Mouse (Mus musculus): ENCODE data around the gene Thoc7. TPM values are rescaled to one million over a fixed set of nuclear protein-coding genes. Genes with fewer than 3 reads are reported as not detected.

Gene Thoc7
- 65.7 TPM for total RNA-seq (2023)

DNA sequence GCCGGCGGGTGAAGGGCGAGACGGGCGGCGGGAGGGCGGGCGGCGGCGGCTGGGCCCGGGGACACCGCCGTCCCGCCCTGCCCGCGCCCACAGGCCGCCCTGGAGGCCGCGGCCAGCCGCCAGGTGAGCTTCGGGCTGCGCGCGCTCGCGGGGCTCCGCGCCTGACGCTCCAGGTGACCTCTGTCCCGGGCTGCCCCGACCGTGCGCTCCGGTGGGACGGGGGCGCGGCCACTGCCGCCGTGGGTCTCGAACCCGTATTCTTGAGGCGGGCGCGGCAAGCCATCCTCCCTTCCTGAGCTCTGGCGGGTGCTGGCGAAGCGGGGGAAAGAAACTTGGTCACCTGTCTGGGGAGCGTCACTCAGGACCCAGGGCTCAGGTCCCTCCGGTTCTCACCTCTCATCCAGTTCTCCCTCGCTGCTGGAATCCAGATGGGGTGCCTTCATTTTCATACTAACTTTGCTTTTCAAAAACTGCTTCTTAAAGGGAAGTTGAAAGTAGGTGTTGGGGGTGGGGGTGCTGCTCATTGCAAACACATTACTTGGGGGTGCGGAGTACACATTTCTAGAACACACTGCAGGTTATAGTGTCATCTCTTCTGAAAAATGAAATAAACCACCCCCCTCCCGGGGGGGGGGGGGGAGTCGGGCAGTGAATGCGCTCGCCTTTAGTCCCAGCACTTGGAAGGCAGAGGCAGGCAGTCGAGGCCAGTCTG lies at the start of gene Thoc7, which contains the start of gene Atxn7:
Gene Thoc7 (minus strand): TSS at position 452 of the 712 bp plus-strand sequence.
Gene Atxn7 (plus strand): TSS at position 40 of the 712 bp plus-strand sequence.

DNA sequence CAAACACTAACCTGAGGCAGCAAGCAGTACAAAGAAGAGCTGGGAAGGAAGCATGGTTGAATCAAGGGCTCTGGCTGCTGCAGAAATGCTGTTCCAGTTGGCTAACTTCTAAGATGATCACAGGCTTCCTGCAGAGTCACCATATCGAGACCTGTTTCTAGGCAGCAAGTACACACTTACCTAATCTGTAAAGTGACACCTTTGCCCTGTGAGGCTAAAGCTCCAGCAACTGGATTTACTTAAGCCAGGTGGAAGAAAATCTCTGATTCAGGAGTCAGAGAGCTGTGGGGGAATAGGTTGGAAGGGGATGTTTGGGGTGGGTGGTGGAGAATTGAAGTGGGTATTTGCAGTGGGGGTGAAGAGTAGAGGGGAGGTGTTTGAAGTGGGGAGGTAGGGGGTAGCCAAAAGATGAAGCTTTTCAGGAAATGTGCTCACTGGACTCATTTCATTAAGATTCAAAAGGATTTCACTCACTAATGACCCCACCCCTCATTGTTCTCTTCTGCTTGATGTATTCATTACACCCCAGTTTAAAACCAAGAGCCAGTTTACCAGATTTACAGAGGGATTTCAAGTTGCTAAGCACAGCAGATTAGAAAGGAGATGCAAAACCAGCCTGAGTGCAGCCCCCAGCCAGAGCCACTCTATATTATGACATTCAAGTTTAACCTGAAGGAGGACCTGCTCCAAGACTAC lies 47.1 kb downstream of the Thoc7 start, which contains the start of gene Gm281:
Gene Gm281 (minus strand): TSS at position 92 of the 696 bp plus-strand sequence.

Other genes starting within 250 kb of the Thoc7 start
- not detected for gene Gm281, start 47.4 kb downstream of the Thoc7 start, total RNA-seq (2023)
- gene Atxn7, start 412 bp downstream of the Thoc7 start, total RNA-seq (2023): 92.2 TPM
- gene Psmd6, start 159.1 kb upstream of the Thoc7 start, total RNA-seq (2023): 107 TPM
- gene Olfr720, start 225.0 kb upstream of the Thoc7 start, total RNA-seq (2023): not detected